Mouse (Mus musculus): ENCODE measurements around the gene Syt6. TPM values are rescaled to one million over a fixed set of nuclear protein-coding genes. Genes with fewer than 3 reads are reported as not detected.

Gene Syt6
- polyA plus RNA-seq, 1 experiment from 2014 or later, result 0.02 TPM

- 70% methylated on average over 6 of the region's 6 CpGs for WGBS (ENCODE audit: insufficient replicate concordance)
- no peaks in the 10 kb centered on the region for H3K4me1 ChIP-seq (replicated peaks)
- H3K27me3 ChIP-seq, result no peaks in the 10 kb centered on the region
- no peak overlapping the region for H3K27ac ChIP-seq (replicated peaks)
- H3K9me3 ChIP-seq (replicated peaks), result no peaks in the 10 kb centered on the region
- H3K36me3 ChIP-seq (replicated peaks), result no peaks in the 10 kb centered on the region
- H3K4me2 ChIP-seq, result no peak overlapping the region
- no peak overlapping the region for H3K9ac ChIP-seq
- no peak for ATAC-seq (ENCODE audit: insufficient read depth)
- no peak overlapping the region for H3K4me3 ChIP-seq (replicated peaks)
These were observed 74.7 kb downstream of the Syt6 start for GRCm38 (mm10) chr3:103649716-103650115.

DNA sequence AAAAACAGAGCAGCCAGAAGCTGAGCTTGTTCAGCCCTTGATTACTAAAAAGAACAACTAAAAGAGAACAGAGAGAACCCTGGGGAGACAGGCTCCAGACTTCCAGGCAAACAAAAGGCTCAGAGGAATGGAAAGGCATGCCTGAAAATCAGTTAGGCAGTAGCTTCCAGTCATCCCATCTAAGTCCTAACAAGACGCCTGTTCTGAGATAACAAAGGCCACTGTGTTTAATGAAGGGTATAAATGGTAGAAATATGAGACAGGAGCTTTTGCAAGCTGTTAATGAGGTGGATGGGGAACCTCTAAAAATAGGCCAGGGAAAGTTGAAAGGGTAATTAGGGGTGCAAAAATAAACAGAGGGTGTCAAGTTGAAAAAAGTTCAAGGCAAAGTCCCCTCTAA, 75.4 kb downstream of the Syt6 start:
- H3K9me3 ChIP-seq (replicated peaks), result no peaks in the 10 kb centered on the region
- no peaks in the 10 kb centered on the region for H3K36me3 ChIP-seq (replicated peaks)
- no peak overlapping the region for H3K4me3 ChIP-seq (replicated peaks)
- 51% methylated on average over 1 of the region's 1 CpGs for WGBS (ENCODE audit: insufficient replicate concordance)
- no peak overlapping the region for H3K4me2 ChIP-seq
- H3K27me3 ChIP-seq, result no peaks in the 10 kb centered on the region
- no peak overlapping the region for H3K9ac ChIP-seq
- no peak for ATAC-seq (ENCODE audit: insufficient read depth)
- no peaks in the 10 kb centered on the region for H3K4me1 ChIP-seq (replicated peaks)
- H3K27ac ChIP-seq (replicated peaks), result no peak overlapping the region

DNA sequence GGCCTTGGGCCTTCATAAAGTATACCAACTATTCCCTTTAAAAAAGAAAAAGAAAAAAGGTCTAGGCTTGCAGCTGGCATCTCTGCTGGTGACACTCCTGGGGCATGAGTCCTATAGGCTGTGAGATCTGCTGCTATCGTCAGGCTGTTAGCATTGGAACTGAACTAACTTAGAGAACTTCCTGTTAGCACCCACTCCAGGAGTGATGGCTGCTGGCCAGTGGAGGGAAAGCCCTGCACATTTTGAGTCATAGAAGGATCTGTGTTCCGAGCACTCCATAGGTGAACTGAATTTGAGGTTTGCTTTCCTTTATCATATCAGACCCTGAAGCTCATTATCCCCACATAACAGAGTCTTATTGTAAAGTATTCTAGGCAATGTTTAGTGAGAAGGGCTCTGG, 85.0 kb downstream of the Syt6 start:
- H3K4me2 ChIP-seq, result no peak overlapping the region
- no peaks in the 10 kb centered on the region for H3K4me1 ChIP-seq (replicated peaks)
- no peak for ATAC-seq (ENCODE audit: insufficient read depth)
- no peak overlapping the region for H3K27ac ChIP-seq (replicated peaks)
- 44% methylated on average over 2 of the region's 2 CpGs for WGBS (ENCODE audit: insufficient replicate concordance)
- no peak overlapping the region for H3K9ac ChIP-seq
- no peak overlapping the region for H3K4me3 ChIP-seq (replicated peaks)
- no peaks in the 10 kb centered on the region for H3K9me3 ChIP-seq (replicated peaks)
- H3K27me3 ChIP-seq, result no peaks in the 10 kb centered on the region
- no peaks in the 10 kb centered on the region for H3K36me3 ChIP-seq (replicated peaks)

GRCm38 (mm10) chr3:103661714-103662113, 86.7 kb downstream of the Syt6 start:
- no peak for ATAC-seq (ENCODE audit: insufficient read depth)
- no peaks in the 10 kb centered on the region for H3K27me3 ChIP-seq
- no peaks in the 10 kb centered on the region for H3K36me3 ChIP-seq (replicated peaks)
- H3K9me3 ChIP-seq (replicated peaks), result no peaks in the 10 kb centered on the region
- 70% methylated on average over 8 of the region's 8 CpGs for WGBS (ENCODE audit: insufficient replicate concordance)
- no peak overlapping the region for H3K9ac ChIP-seq
- H3K27ac ChIP-seq (replicated peaks), result no peak overlapping the region
- no peaks in the 10 kb centered on the region for H3K4me1 ChIP-seq (replicated peaks)
- no peak overlapping the region for H3K4me3 ChIP-seq (replicated peaks)
- H3K4me2 ChIP-seq, result no peak overlapping the region

- Histone ChIP-seq H3K9ac (no peak overlapping the region), H3K9me3 (replicated peaks) (no peaks in the 10 kb centered on the region), H3K27me3 (no peaks in the 10 kb centered on the region), H3K4me2 (no peak overlapping the region), H3K4me3 (replicated peaks) (no peak overlapping the region), H3K4me1 (replicated peaks) (no peaks in the 10 kb centered on the region), H3K27ac (replicated peaks) (no peak overlapping the region), H3K36me3 (replicated peaks) (no peaks in the 10 kb centered on the region)
- WGBS (ENCODE audit: insufficient replicate concordance), result 87% methylated on average over 3 of the region's 3 CpGs
- no peak for ATAC-seq (ENCODE audit: insufficient read depth)
These were observed 88.4 kb downstream of the Syt6 start for GRCm38 (mm10) chr3:103663385-103663784.

GRCm38 (mm10) chr3:103672113-103672512, 97.1 kb downstream of the Syt6 start:
- 57% methylated on average over 4 of the region's 4 CpGs for WGBS (ENCODE audit: insufficient replicate concordance)

DNA sequence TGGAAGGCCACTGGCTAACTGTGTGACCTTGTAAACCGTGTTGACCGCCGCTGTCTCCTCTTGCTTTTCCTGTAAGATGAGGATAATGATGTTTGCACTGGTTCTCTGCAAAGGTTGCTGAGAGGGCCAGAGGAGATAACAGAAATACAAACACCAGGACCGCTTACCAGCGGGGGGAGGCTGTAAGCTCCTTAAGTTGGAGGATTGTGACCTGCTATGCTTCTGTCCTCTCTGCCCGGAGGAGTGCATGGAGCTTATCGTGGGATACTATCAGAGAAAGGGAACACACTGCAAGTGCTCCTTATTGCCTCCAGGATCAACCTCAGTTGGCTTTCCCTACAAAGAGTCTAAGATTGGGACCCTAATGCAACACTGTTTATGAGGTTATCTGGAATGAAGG, 97.7 kb downstream of the Syt6 start:
- no peaks in the 10 kb centered on the region for H3K27me3 ChIP-seq
- H3K27ac ChIP-seq (replicated peaks), result no peak overlapping the region
- 48% methylated on average over 7 of the region's 7 CpGs for WGBS (ENCODE audit: insufficient replicate concordance)
- no peaks in the 10 kb centered on the region for H3K4me1 ChIP-seq (replicated peaks)
- no peak overlapping the region for H3K4me3 ChIP-seq (replicated peaks)
- no peak overlapping the region for H3K4me2 ChIP-seq
- no peaks in the 10 kb centered on the region for H3K9me3 ChIP-seq (replicated peaks)
- no peaks in the 10 kb centered on the region for H3K36me3 ChIP-seq (replicated peaks)
- ATAC-seq (ENCODE audit: insufficient read depth), result no peak
- H3K9ac ChIP-seq, result no peak overlapping the region

More at GRCm38 (mm10) chr3:103672113-103672512, 97.1 kb downstream of the Syt6 start:
- no peaks in the 10 kb centered on the region for H3K27me3 ChIP-seq
- no peaks in the 10 kb centered on the region for H3K36me3 ChIP-seq (replicated peaks)
- no peaks in the 10 kb centered on the region for H3K9me3 ChIP-seq (replicated peaks)
- no peaks in the 10 kb centered on the region for H3K4me1 ChIP-seq (replicated peaks)
- no peak overlapping the region for H3K4me3 ChIP-seq (replicated peaks)
- no peak overlapping the region for H3K27ac ChIP-seq (replicated peaks)
- H3K9ac ChIP-seq, result no peak overlapping the region
- ATAC-seq (ENCODE audit: insufficient read depth), result no peak
- no peak overlapping the region for H3K4me2 ChIP-seq

DNA sequence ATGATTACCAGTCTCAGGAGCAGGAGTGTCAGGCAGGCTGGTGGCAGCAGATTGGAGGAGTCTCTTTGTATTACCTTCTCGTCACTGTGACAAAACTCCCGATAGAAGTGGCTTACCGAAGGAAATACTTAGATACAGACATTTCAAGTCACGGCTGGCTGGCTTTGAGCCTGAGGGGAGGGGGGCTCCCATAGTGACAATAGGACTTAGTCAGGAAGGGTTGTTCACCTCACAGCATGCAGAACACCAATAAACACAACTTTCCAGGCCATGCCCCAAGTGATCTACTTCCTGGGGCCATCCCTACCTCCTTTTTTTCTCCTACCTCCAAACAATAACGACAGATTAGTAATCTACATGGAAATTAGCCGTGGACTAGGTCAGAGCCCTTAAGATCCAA, 103.8 kb downstream of the Syt6 start:
- H3K4me1 ChIP-seq (replicated peaks), result no peaks in the 10 kb centered on the region
- H3K36me3 ChIP-seq (replicated peaks), result no peaks in the 10 kb centered on the region
- WGBS (ENCODE audit: insufficient replicate concordance), result 45% methylated on average over 6 of the region's 6 CpGs
- no peak for ATAC-seq (ENCODE audit: insufficient read depth)
- no peak overlapping the region for H3K9ac ChIP-seq
- no peak overlapping the region for H3K4me2 ChIP-seq
- no peak overlapping the region for H3K27ac ChIP-seq (replicated peaks)
- H3K27me3 ChIP-seq, result peaks cover 10% of the 10 kb centered on the region; the same call in 1 of the 2 replicates
- H3K4me3 ChIP-seq (replicated peaks), result no peak overlapping the region
- no peaks in the 10 kb centered on the region for H3K9me3 ChIP-seq (replicated peaks)

GRCm38 (mm10) chr3:103682473-103682872, 107.4 kb downstream of the Syt6 start:
- Histone ChIP-seq H3K27me3 (peaks cover 13% of the 10 kb centered on the region; the same call in 1 of the 2 replicates), H3K4me3 (replicated peaks) (no peak overlapping the region), H3K9me3 (replicated peaks) (no peaks in the 10 kb centered on the region), H3K4me1 (replicated peaks) (no peaks in the 10 kb centered on the region), H3K36me3 (replicated peaks) (no peaks in the 10 kb centered on the region), H3K4me2 (no peak overlapping the region), H3K27ac (replicated peaks) (no peak overlapping the region), H3K9ac (no peak overlapping the region)
- WGBS (ENCODE audit: insufficient replicate concordance), result 39% methylated on average over 4 of the region's 4 CpGs
- no peak for ATAC-seq (ENCODE audit: insufficient read depth)

- 16% methylated on average over 21 of the region's 21 CpGs for WGBS (ENCODE audit: insufficient replicate concordance)
- Histone ChIP-seq H3K4me2 (no peak overlapping the region), H3K4me3 (replicated peaks) (no peak overlapping the region), H3K27me3 (peaks cover 13% of the 10 kb centered on the region; the same call in 1 of the 2 replicates), H3K4me1 (replicated peaks) (no peaks in the 10 kb centered on the region), H3K9me3 (replicated peaks) (no peaks in the 10 kb centered on the region), H3K36me3 (replicated peaks) (no peaks in the 10 kb centered on the region), H3K9ac (no peak overlapping the region), H3K27ac (replicated peaks) (no peak overlapping the region)
- no peak for ATAC-seq (ENCODE audit: insufficient read depth)
These were observed 108.4 kb downstream of the Syt6 start for GRCm38 (mm10) chr3:103683234-103683965.

- Histone ChIP-seq H3K27me3 (peaks cover 13% of the 10 kb centered on the region; the same call in 1 of the 2 replicates), H3K4me2 (no peak overlapping the region), H3K27ac (replicated peaks) (no peak overlapping the region), H3K4me1 (replicated peaks) (no peaks in the 10 kb centered on the region), H3K9ac (no peak overlapping the region), H3K4me3 (replicated peaks) (no peak overlapping the region), H3K9me3 (replicated peaks) (no peaks in the 10 kb centered on the region), H3K36me3 (replicated peaks) (no peaks in the 10 kb centered on the region)
- WGBS (ENCODE audit: insufficient replicate concordance), result 39% methylated on average over 5 of the region's 5 CpGs
- no peak for ATAC-seq (ENCODE audit: insufficient read depth)
These were observed 108.9 kb downstream of the Syt6 start for GRCm38 (mm10) chr3:103683966-103684319.

- Histone ChIP-seq H3K27ac (replicated peaks) (no peak overlapping the region), H3K27me3 (peaks cover 1% of the 10 kb centered on the region; the same call in 1 of the 2 replicates), H3K9me3 (replicated peaks) (no peaks in the 10 kb centered on the region), H3K4me1 (replicated peaks) (no peaks in the 10 kb centered on the region), H3K4me3 (replicated peaks) (no peak overlapping the region), H3K9ac (no peak overlapping the region), H3K36me3 (replicated peaks) (no peaks in the 10 kb centered on the region), H3K4me2 (no peak overlapping the region)
- WGBS (ENCODE audit: insufficient replicate concordance), result 49% methylated on average over 1 of the region's 1 CpGs
- ATAC-seq (ENCODE audit: insufficient read depth), result no peak
These were observed 114.0 kb downstream of the Syt6 start for GRCm38 (mm10) chr3:103689043-103689442.
